Comparison of ENCODE assay signal across 17 mouse cellular contexts in the genomic region with DNA sequence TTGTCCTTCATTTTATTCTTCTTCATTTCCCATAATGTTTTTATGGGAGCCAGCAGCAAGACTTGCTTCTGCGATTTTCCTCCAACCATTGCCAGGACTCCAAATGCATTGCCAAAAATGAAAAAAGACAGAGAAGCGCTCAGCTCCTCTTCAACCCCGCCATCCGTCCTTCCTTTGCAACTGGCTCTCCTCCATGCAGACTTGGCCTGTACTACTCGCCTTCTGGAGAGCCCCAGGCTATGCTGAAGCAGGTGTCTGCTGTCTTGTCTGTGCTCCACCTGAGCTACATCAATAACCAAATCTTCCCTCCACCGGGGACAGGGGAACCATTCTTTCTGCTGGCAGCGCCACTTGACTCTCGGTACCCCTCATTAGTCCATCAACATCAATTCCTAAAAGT.
DNase-seq lines count a peak whose midpoint lies in the region; ATAC-seq and TF ChIP-seq lines count a peak whose summit lies in the region.
"Had no signal": no experiment of that assay in that cellular context is flagged by ENCODE, and none has a peak within 500 bp of the region (broad histone marks: within the 10 kb centered on the region; RNA-seq: fewer than 3 reads in every experiment).

No protein-coding gene starts in this region.

- intact Hi-C loops in gastrocnemius, postnatal 14 days (cut with DNase I; ENCODE audit: low total_unique reads) = no loop called here

- ATAC-seq in stomach, postnatal 0 days (ENCODE audit: low FRiP score, low TSS enrichment) = no peak
- ATAC-seq: liver, embryonic 12.5 days; midbrain, embryonic 15.5 days had no signal

- TF ChIP-seq CTCF in stomach, postnatal 0 days (IDR thresholded peaks at IDR 0.05; ENCODE audit: low read depth) = no peak

- no peak overlapping the region for H3K9ac ChIP-seq in stomach, postnatal 0 days (ENCODE audit: low read length)
- H3K9ac ChIP-seq: heart, embryonic 15.5 days; hindbrain, embryonic 12.5 days; liver, embryonic 12.5 days; midbrain, embryonic 15.5 days had no signal

- DNase-seq in gastrocnemius, postnatal 14 days = peak; percentile 3
- no peak for DNase-seq in gastrocnemius, adult 18-20 months (ENCODE audit: low spot score)
- DNase-seq in right cerebral cortex, postnatal 10 days (ENCODE audit: low spot score in 2 of 2) = peak; percentile 34 to 43
- DNase-seq in right cerebral cortex, postnatal 36 days (ENCODE audit: low spot score in 2 of 2) = no peak
- peak; percentile 28 for DNase-seq in cerebellum, adult 9-11 months
- no peak for DNase-seq in stomach, postnatal 0 days (ENCODE audit: low spot score)
- DNase-seq in lung, adult 18-20 months = no peak
- DNase-seq: embryo, embryonic 11 days; kidney, adult 18-20 months; kidney, postnatal 25 days; spleen, adult 18-20 months; thymus, postnatal 14 days had no signal

- H3K4me2 ChIP-seq in stomach, postnatal 0 days (replicated peaks; ENCODE audit: low read depth) = no peak overlapping the region
- H3K4me2 ChIP-seq: heart, embryonic 15.5 days; hindbrain, embryonic 12.5 days; liver, embryonic 12.5 days; midbrain, embryonic 15.5 days had no signal

- TF ChIP-seq EP300 in stomach, postnatal 0 days (optimal IDR thresholded peaks at IDR 0.05) = no peak

- no peaks in the 10 kb centered on the region for H3K9me3 ChIP-seq in stomach, postnatal 0 days (ENCODE audit: control insufficient read depth, low read length)
- H3K9me3 ChIP-seq: heart, embryonic 15.5 days; hindbrain, embryonic 12.5 days; limb, embryonic 10.5 days; midbrain, embryonic 15.5 days had no signal

- H3K27ac ChIP-seq in stomach, postnatal 0 days (replicated peaks) = no peak overlapping the region
- H3K27ac ChIP-seq: heart, embryonic 15.5 days; hindbrain, embryonic 12.5 days; limb, embryonic 10.5 days; liver, embryonic 12.5 days; midbrain, embryonic 15.5 days had no signal

- no peaks in the 10 kb centered on the region for H3K27me3 ChIP-seq in stomach, postnatal 0 days (ENCODE audit: control insufficient read depth, insufficient read depth, low read length)
- H3K27me3 ChIP-seq: heart, embryonic 15.5 days; hindbrain, embryonic 12.5 days; liver, embryonic 12.5 days; midbrain, embryonic 15.5 days had no signal

- H3K36me3 ChIP-seq in stomach, postnatal 0 days (ENCODE audit: control insufficient read depth, insufficient read depth, low read length) = no peaks in the 10 kb centered on the region
- H3K36me3 ChIP-seq: heart, embryonic 15.5 days; hindbrain, embryonic 12.5 days; limb, embryonic 10.5 days; liver, embryonic 12.5 days; midbrain, embryonic 15.5 days had no signal

- no peaks in the 10 kb centered on the region for H3K4me1 ChIP-seq in stomach, postnatal 0 days (replicated peaks; ENCODE audit: control insufficient read depth, insufficient read depth)
- H3K4me1 ChIP-seq: heart, embryonic 15.5 days; hindbrain, embryonic 12.5 days; limb, embryonic 10.5 days; liver, embryonic 12.5 days; midbrain, embryonic 15.5 days had no signal

- WGBS in stomach, postnatal 0 days = 78% methylated on average over 8 of the region's 8 CpGs

- no peak overlapping the region for H3K4me3 ChIP-seq in stomach, postnatal 0 days (ENCODE audit: low read depth, low read length)
- H3K4me3 ChIP-seq: heart, embryonic 15.5 days; hindbrain, embryonic 12.5 days; limb, embryonic 10.5 days; liver, embryonic 12.5 days; midbrain, embryonic 15.5 days had no signal

Comparison
In these comparisons a context has a peak if more than half of its experiments do, and no peak if none do; other contexts are left out.
1. DNase-seq: peak in gastrocnemius, postnatal 14 days (single experiment), right cerebral cortex, postnatal 10 days (2 of 2) and cerebellum, adult 9-11 months (single experiment); none in gastrocnemius, adult 18-20 months (single experiment), right cerebral cortex, postnatal 36 days (0 of 2), stomach, postnatal 0 days (single experiment) and lung, adult 18-20 months (0 of 2).